Mouse (Mus musculus) neural tube, postnatal 0 days (tissue): ENCODE data around the gene Edar. TPM values are rescaled to one million over a fixed set of nuclear protein-coding genes. Genes with fewer than 3 reads are reported as not detected.

ENCODE experiments used
- polyA plus RNA-seq: library from polyadenylated mRNA; unstranded; fragments of >200 nt; fragmentation: Nextera tagmentation; extraction: Ambion mirVana; gene quantifications from 2 replicates; pipeline ENCODE4 v1.2.1, GENCODE M21; 2015

Edar gene
- polyA plus RNA-seq = 0.06 and 0.10 TPM in 2 replicates

DNA sequence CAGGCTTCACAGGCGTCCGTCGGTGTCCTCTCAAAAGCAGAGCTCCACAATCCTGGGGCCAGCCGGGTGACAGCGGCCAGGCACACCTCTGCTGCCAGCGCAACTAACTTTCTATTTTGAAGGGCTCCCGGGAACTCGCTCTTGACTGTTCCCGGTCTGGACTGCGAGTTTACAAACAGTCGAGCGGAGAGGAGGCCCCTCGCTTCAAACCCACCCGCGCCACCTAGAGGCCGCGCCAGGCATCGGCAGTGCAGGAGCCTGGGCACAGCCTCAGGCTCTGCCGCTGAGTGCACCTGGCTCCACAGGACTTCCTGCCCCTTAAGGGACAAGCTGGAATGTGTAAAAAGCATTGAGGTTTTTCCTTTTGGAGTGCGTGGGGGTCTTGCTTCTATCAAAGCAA lies at the start of gene Edar:
Edar (minus strand) TSS at position 122 of the 400 bp plus-strand sequence.

DNA sequence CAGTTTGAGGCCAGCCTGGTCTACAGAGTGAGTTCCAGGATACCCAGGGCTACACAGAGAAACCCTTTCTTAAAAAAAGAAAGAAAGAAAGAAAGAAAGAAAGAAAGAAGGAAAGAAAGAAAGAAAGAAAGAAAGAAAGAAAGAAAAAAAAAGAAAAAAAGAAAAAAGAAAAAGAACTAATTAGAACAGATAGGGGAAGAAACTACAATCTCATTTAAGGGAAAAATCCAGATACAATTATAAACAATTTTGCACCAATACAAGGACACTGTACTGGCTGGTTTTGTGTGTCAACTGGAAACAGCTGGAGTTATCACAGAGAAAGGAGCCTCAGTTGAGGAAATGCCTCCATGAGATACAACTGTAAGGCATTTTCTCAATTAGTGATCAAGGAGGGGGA lies 42.7 kb upstream of the Edar start, which contains the start of gene Gm17542:
Gm17542 (minus strand) TSS at position 101 of the 400 bp plus-strand sequence.

Other genes with a start within 250 kb of the Edar start
- 9.1 and 10.1 TPM in 2 replicates for gene Ranbp2, start 228.7 kb downstream of the Edar start, polyA plus RNA-seq
- gene Ccdc138, start 177.7 kb downstream of the Edar start, polyA plus RNA-seq = 5.4 and 5.8 TPM in 2 replicates
- not detected in 2 replicates for gene Gm17542, start 42.6 kb upstream of the Edar start, polyA plus RNA-seq
- gene Sh3rf3, start 137.7 kb upstream of the Edar start, polyA plus RNA-seq = 5.7 and 5.9 TPM in 2 replicates